Mouse (Mus musculus) thymus, postnatal 14 days (tissue): ENCODE measurements around the gene Yars.

Experiments
- DNase-seq: peaks from one replicate; pipeline ENCODE4 v3.0.0; 2021

Gene Yars

DNA sequence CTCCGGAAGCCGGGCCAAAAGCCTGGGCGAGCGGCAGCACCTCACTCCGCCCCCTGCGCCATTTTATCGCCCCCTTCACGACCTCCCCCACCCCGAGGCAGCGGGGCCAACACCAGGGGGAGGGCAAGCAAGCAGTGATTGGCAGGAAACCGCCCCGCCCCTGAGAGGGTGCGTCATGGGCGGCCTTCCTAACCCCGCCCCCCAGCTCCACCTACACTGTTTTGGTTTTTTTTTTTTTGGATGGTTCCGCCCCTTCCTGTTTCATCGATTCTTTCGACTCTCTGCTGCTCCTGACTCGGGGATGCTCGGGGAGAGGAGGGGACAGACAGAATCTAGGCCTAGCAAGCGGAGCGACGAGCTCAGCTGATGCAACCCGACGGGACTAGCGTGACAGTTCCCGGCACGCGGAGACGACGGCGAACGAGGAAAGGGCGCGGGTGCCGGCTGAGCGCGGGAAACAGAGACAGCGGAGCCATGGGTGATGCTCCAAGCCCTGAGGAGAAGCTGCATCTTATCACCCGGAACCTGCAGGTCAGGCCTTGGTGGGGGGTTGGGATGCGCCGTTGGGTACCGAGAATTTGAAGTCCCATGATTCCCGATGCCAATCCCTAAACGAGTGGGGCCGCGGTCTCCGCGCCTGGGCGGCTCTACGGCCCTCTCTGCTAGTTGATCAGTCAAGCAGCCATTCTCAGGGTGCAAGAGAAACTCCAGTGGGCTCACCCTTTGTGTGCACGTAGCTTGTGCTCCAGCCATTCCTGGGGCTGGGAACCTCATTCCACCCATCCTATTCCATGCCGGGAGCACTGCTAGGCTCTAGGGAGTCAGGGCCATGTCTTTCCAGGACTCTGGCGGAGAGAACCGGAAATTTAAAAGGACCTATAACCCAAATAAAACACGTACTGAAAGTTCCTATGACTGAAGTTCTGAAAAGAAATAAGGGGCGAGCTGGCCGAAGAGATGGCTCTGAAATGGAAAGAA lies at the start of gene Yars, which contains the start of gene S100pbp:
Gene Yars, plus strand, starts transcription at position 219 of the 978 bp plus-strand sequence.
Gene S100pbp, minus strand, starts transcription at position 186 of the 978 bp plus-strand sequence.
- peak; percentile 99 for DNase-seq

DNA sequence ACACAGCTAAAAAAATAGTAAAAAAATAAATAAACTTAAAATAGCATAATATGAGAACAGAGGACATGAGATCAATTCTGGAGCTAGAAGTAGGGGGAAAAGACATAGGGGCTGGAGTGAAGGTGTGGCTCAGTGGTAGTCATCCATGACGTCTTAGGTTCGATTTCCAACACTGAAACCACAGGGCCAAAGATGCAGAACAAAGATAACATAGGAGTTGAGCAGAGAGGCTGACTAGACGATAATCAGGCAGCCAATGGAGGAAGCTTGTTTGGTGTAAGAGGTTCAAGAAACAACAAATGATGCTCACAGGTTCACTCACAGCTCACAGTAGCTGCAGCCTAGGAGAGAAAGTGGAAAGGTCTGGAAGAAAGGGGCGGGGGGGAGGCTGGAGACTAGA lies 48.8 kb upstream of the Yars start:
- DNase-seq: no peak

DNA sequence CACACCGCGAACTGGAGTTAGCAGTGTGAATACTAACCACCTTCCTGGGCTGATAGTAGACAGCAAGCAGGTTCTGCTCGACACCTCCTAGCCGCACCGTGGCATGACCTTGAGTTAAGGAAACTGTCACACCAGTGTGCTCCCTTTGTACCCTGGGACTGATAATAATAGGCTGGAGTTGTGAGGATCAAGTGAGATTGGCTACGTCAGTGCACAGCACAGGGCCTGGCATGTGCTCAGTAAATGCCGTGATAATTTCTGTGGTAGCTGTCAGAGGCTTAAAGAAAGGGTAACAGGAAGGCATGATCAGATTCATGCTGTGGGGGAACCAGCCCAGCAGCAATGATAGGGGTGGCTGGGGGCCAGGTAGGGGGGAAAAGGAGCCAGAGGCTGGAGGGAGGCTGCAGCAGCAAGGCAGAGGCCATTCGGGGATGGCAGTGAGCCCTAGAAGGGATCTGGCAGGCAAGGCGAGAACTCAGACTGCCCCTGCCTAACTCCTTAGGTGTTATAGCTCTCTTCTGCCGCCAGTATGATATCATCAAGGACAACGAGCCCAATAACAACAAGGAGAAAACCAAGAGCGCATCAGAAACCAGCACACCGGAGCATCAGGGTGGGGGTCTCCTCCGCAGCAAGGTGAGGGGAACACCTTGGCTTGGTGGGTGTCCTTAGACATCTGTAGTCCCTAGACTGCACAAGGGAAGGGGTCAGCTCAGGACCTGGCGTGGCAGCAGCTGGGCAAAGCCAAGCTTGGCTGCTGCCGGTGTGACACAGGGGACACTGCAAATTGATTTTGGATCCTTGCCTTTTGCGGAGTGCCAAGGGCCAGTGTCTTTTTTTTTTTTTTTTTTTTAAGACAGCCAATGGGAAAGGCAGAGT lies 47.8 kb upstream of the Yars start:
- no peak for DNase-seq

DNA sequence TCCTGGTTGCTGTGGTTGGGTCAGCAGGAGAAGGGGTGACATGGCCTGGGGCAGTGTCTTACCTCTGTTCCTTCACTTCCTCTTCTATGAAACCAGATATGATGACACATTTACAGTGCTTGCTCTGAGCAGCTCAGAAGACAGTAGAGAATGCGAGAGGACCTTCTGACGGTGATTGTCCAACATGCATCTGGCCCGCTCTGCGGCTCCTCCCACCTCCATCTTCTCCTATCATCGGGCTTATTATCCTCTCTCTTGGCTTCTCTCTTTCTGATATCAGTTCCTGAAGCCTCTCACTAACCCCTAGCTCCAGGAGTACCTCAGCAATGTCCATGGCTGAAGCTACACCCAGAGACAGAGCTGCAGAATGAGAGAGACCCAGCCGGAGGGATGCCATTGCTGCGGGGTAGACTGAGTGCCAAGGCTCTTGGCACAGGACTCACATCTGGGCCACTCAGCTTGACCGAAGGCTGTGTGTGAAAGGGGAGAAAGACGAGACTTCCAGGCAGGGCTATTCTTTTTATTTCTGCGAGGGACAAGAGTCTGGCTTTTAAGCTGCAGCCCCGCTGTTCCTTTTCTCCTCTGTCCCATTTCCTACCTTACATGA lies 47.0 kb upstream of the Yars start:
- DNase-seq: no peak

DNA sequence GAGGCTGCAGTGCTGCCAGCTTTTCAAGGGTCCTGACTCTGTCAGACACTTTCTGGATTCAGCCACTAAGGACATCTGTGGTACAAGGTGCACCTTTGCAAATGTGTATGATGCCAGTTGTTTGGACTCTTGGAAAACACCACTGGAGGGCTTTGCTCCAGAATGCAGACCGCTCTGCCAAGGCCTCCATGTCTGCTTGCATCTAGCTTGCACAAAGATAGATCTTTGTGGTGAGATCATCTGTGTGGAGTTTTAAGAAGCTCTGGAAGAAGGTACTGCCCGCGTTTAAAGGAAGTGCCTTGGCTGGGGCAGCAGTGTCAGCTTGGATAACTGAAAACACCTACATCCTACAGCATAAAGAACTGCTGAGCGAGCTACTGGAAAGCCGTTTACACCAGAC lies 46.1 kb upstream of the Yars start:
- DNase-seq: no peak

DNA sequence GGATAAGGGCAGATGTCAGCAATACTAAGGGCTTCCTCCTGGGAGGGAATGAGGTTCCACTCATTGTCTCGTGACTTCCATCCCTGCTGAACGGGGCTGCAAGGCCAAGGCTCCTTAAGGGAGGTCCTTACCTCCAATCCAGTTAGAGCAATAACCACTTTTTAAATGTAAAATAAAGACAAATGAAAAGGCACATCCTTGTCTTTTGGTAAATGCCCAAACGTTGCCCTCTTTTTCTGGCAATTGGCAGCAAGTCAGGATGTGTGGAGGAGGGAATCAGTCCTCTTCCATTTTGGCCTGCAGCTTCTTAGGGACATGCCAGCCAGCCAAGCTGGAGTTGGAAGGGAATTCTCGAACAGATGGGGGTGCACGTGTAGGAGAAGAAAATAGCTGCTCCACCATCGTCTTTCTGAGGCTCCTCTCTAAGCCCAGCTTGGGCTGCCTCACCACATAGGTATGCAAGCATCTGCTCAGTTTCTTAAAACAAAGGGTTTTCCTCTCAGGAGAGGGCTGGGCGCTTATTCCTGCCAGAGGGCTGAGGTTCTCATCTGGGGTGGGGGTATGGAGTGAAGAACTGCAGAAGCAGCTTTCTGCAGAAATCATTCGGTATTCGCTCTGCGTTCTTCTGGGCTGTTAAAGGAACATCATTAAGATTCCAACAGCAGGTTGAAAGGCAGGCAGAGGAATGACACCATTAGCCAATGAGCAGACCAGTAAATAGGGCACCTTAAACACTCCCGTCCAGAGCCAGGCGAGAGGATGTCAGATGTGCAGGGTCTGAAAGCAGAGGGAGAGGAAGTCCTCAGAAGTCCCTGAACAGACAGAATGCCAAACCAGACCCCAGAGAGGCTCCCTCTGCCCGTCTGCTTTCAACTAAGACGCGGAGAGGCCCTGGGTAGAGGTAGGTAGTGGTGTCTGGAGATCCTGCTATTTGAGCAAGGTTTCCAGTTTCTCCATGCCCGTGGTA lies 44.9 kb upstream of the Yars start:
- DNase-seq: no peak

DNA sequence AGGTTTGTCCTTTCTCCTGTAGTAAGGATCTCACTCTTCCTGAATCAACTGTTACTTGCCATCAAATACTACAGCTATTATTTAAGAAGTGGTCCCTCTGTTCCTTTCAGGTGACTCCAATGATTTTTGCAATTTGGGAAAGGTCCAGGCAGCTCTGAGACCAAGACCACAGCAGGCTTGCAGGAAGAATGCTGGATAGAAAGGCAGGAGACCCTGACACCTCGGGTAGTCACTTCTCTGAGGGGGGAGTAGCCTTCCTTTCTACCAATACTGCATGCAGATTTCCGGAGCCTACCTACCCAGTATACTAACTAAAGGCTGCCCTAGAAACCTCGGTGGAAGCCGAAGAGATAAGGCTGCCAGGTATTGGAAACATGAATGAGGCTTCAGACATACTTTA lies 44.1 kb upstream of the Yars start:
- DNase-seq: no peak

DNA sequence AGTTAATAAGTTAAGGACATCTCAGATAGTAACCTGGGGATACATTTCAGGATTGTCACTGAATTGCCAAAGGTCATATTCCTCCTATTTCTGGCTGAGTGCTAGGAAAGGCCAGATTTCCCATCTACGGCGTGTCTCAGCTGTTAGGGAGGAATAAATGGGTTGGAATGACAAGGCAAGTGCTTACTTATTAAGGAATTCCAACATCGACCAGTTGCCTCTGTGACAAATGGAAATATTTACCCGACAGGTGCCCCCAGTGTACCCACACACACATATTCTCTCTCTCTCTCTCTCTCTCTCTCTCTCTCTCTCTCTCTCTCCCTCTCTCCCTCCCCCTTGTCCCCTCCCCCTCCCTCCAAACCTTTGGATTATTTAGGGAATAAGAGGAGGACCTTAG lies 43.6 kb upstream of the Yars start:
- no peak for DNase-seq

DNA sequence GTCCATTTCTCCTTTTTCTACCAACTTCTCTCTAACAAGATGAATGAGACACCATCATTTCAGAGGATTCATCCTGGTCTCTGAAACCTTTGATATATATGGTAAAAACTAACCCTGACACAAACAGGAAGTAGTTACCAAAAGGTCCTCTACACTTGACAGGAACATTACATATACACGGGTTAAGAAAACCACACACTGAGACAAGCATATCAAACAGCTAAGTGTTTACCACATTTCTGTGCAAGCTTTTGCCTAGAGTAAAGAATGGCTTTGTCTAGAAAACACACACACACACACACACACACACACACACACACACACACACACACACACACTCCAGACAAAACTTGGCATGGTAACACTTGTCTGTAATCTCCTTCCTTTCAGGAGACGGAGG lies 43.2 kb upstream of the Yars start:
- no peak for DNase-seq

DNA sequence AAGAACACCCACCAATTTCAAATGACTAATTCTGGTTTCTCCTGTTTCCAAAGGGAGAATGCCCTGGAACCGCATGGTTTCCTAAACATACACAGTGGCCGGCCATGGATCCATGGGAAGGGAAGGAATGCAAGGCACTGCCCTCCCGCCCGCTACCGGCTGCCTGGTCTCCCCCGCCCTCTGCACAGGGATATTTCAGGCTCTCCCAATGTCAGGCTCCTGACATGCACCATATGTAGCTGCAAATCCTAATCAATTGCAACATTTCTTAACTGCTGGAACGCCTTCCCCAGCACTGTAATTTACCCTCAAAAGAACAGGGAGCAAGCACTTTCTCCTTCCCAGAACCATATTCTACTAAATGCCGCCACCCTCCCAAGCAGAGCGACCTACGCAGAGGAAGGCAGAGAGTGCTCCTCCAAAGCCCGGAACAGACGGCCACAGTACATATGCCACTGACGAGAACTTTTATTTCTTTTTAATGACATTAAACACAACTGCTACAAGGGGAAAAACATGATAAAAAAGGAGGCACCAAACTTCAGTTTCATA lies 41.9 kb upstream of the Yars start:
- DNase-seq: no peak

DNA sequence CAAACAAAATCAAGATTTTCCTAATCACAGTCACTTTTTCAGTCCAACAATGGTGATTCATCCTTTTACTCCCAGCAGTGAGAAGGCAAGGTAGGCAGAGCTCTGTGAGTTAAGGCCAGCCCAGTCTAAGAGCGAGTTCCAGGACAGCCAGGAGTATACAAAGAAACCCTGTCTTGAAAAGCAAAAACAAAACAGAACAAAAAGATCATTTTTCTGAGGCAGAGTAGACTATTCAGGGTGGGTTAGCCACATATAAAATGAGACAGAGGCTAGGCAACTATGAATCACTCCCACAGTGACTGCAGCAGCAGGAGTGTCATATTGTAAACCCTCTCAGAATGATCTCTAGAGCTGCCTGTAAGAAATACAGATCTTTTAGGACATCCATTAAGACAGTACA lies 40.2 kb upstream of the Yars start:
- DNase-seq: no peak

DNA sequence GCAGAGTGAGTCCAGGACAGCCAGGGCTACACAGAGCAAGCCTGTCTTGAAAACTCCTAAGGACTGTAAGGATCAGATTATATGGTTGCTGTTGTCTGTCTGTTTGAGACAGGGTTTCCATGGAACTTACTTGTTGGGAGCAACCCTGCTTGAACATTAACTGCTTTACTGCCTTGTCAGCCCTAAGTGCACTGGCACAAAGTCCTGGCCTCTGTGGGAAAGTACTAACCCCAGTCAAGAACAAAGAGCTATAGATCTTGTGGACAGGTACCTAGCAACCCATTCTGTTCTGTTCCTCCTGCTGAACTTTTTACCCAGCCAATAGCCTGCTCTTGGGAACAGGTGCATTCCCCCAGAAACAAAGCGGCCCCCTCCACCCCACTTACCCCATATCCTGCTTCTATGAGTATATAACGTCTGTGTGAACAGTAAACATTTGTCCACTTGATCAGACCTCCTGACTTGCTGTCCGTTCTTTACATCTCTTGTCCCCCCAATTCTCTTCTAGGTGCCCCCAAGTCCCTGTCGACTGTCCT lies 38.2 kb upstream of the Yars start:
- no peak for DNase-seq

DNA sequence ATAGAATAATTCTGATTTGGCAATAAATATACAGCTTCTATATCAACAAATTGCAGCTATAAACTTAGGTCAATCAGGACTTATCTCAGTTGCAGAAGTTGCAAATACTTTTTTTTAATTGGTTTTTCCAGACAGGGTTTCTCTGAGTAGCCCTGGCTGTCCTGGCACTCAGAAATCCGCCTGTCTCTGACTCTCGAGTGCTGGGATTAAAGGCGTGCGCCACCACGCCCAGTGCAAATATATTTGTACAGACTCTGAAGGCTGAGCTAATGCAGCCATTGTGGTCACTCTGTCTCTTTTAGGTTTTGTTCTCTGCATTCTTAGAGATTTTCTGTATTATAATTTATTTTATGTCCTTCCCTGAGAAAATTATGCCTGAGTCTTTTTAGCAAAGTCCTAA lies 32.0 kb upstream of the Yars start:
- DNase-seq: no peak

DNA sequence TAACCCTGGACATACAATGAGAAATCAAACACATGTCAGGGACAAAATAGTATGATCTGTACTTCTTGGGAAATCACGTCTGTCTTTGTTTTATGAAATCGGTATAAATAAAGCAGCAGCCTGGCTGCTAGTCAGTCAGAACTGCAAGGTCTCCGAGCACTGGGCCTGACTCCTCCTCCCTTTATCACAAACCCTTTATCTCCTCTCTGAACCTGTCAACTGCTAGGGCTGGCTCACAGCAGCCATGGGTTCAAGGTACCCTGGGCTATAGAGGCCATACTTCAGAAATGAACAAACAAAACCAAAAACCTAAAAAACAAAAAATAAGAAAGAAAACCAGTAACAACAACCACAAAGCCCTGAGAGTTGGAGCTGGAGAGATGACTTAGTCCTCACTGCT lies 31.0 kb upstream of the Yars start:
- DNase-seq: no peak

DNA sequence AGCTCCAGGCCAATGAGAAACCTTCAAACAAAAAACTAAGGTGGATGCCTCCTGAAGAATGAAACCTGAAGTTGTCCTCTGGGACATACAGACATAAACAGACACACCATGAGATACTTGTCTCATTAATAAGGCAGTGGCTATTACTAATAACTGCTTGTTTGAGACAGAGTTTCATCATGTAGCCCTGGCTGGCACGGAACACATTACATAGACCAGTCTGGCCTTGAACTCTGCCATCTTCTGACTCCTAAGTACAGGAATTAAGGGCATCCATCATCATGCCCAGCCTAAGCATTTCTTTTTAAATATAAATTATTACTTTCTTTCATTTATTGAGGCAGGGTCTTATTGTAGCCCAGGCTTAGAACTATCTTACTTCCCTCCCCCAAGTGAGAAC lies 28.5 kb upstream of the Yars start:
- no peak for DNase-seq

DNA sequence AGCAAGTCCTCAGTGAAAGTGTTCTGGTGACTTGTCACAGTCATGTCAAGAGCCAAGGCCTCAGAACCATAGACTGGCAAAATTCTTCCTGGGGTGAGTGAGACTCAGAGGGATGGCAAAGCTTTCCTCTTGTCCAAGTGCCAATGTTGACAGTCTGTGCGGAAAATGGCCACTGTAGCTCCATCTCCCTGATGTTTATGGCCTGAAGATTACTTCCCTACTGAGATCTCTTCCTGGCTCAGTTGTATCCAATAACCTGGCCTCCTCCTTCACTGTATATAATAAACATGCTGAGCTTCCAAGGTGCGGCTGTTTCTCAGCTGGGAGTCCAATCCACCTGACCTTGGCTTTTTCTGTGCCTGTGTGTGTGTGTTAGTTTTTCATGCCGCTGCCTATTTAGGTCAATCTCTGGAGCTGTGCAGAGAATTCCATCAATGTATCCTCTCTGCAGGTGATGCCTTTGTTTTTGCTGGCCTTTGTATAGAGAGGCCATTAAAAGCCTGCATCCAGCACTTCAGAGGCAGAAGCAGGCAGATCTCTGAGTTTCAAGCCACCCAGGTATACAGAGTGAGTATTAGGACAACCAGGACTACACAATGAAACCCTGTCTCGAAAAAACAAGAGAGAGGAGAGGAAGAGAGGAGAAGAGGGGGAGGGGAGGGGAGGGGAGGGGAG lies 27.8 kb upstream of the Yars start:
- no peak for DNase-seq

DNA sequence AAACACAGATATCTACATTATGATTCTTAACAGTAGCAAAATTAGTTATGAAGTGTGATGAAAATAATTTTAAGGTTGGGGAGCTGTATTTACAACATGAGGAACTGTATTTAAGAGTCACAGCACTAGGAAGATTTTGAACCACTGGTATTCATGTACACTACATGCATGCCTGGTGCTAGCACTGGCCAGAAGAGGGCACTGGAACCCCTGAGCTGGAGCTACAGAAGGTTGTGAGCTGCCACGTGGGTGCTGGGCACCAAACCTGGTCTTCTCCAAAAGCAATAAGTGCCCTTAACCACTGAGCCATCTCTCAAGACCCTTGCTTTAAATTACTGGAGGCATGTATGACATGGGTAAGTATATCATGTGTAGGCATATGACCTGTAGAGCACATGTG lies 17.0 kb upstream of the Yars start:
- no peak for DNase-seq

DNA sequence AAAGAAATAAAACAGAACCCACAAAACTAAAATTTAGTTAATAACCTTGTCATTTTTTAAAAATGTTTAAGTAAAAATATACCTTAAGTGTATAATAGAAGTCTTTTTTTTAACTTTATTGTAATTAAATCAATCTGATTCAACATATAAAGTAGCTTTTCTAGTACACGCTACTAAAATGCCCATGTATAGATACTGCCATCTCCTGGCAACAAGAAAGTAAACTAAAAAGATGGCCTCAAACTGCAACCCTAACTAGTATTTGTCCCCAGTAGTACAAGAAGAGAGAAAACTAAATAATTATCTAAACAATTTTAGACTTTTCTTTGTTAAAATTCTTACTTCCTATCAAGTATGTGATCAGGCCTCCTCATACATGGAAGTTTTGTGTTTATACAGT lies 10.0 kb upstream of the Yars start:
- no peak for DNase-seq

DNA sequence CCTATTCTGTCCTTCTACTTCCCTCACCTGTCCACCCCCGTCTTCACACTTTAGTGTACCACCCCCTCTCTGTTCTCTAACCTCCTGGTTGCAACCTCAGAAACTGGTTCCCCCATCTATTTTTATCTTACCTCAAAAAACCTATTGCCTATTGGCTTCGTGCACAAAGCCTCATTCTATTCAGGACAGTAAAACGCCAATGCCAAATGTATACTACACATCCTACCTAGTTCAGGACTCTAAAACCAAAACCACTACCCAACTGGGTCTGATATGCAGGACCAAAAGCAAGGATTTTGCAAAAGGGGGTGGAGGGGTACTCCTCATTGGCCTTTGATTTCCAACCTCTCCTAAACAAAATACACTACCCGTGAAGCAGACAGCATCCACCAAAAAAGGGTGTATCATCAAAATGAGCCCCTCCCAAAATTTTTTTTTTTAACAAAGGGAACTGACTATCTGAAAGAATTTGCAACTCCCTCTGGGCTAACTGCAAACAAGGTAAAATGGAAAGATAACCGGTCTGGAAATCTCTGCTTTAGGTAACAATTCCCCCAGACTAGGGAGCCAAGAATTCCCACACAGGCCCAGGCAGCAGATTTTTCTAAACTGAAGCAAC lies 1.4 kb upstream of the Yars start:
- no peak for DNase-seq

DNA sequence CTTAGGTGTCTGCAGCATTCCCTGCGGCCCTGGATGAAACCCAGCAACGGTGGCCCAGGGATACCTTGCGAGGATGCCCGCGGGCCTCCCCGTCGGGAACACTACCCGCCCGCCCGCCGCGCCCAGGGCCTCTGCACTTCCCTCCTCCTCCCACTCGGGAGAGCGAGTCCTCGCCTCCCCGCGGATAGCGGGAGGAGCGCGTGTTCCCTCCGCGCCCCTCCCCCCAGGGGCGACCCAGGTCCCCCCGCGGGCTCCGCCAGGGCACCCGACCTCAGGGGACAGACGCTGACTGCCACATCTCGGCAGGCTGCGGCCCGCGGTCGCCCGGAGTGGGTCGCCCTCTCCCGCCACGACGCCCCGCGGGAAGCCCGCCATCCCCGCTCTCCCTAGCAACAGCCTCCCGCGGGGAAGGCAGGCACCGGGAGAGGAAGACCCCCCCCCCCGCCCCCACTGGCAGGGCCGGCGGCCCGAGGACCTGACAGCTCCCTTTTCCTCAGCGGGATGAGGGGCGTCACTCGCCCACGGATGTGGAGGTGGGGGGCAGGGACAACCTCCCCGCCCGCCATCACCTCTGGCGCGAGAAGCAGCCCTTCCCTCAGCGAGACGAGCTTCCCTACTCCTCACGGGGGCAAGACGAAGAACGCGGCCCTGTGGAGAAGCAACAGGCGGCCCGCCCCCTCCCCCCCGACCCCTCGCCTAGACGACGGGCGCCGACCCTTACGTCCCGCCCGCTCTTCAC lies 588 bp upstream of the Yars start:
- DNase-seq: peak; percentile 69
